Comparison of ENCODE assay signal across 18 mouse cellular contexts in the genomic region with DNA sequence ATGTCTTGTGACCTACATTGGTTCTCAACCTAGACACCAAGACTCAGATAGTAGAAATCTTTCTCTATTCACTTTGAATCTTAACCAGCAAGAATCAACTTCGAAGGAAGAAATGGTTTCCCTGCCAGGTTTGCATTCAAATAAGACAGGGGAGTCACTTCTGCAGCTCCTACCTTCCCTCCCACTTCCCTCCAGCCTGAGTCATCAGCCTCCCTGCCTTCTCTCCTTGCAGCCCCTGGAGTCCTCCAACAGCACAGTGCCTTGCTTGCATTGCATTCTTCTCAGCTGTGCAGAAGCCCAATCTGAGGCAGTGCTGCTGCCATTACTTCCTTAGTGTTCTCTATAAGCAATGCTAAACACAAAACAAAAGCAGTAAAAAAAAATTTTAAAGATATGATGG.
"Had no signal": no experiment of that assay in that cellular context is flagged by ENCODE, and none has a peak within 500 bp of the region (broad histone marks: within the 10 kb centered on the region; RNA-seq: fewer than 3 reads in every experiment).

No protein-coding gene starts in this region.

- H3K9ac ChIP-seq: liver, postnatal 0 days; lung, embryonic 15.5 days; midbrain, embryonic 13.5 days; midbrain, embryonic 15.5 days; neural tube, embryonic 12.5 days; stomach, embryonic 15.5 days had no signal

- DNase-seq: liver, postnatal 0 days; lung, adult 2 months; lung, postnatal 14 days; lung, postnatal 36 days; right cerebral cortex, postnatal 25 days; thymus, adult 18-20 months; thymus, postnatal 14 days; thymus, postnatal 36 days had no signal

- H3K4me1 ChIP-seq: lung, embryonic 15.5 days; megakaryocyte, embryonic 14.5 days; neural tube, embryonic 12.5 days; stomach, embryonic 15.5 days had no signal

- H3K27ac ChIP-seq: lung, embryonic 15.5 days; macrophage; midbrain, embryonic 13.5 days; midbrain, embryonic 15.5 days; neural tube, embryonic 12.5 days; stomach, embryonic 15.5 days; stomach, postnatal 0 days had no signal

- H3K4me3 ChIP-seq: lung, embryonic 15.5 days; megakaryocyte, embryonic 14.5 days; midbrain, embryonic 13.5 days; midbrain, embryonic 15.5 days; neural tube, embryonic 12.5 days; stomach, embryonic 15.5 days had no signal

- H3K27me3 ChIP-seq: lung, embryonic 15.5 days; megakaryocyte, embryonic 14.5 days; midbrain, embryonic 13.5 days; midbrain, embryonic 15.5 days; neural tube, embryonic 12.5 days; stomach, embryonic 15.5 days had no signal

- H3K9me3 ChIP-seq: lung, embryonic 15.5 days; megakaryocyte, embryonic 14.5 days; midbrain, embryonic 13.5 days; midbrain, embryonic 15.5 days; neural tube, embryonic 12.5 days; stomach, embryonic 15.5 days had no signal

- ATAC-seq: liver, postnatal 0 days; lung, postnatal 0 days; midbrain, embryonic 13.5 days; midbrain, embryonic 15.5 days had no signal

- H3K36me3 ChIP-seq: lung, embryonic 15.5 days; midbrain, embryonic 13.5 days; midbrain, embryonic 15.5 days; neural tube, embryonic 12.5 days; stomach, embryonic 15.5 days had no signal

- H3K4me2 ChIP-seq: lung, embryonic 15.5 days; midbrain, embryonic 11.5 days; midbrain, embryonic 13.5 days; midbrain, embryonic 15.5 days; neural tube, embryonic 12.5 days; stomach, embryonic 15.5 days had no signal
